Mouse (Mus musculus): ENCODE data around the gene BC107364.
"Not testable (repeated sequence)": the region's sequence is repeated elsewhere in the genome, so short reads cannot be mapped to it uniquely, and the experiment has no call there.

Gene BC107364

GRCm38 (mm10) chr3:96486064-96486827 lies 34.1 kb upstream of the BC107364 start:
- not testable (repeated sequence) for DNase-seq (ENCODE audit: low spot score)

GRCm38 (mm10) chr3:96485361-96485760 lies 33.3 kb upstream of the BC107364 start:
- DNase-seq (ENCODE audit: low spot score): no peak

- no peak for DNase-seq (ENCODE audit: low spot score)
Measured at GRCm38 (mm10) chr3:96484921-96485320, 32.8 kb upstream of the BC107364 start.

GRCm38 (mm10) chr3:96483946-96484345 lies 31.8 kb upstream of the BC107364 start:
- no peak for DNase-seq (ENCODE audit: low spot score)

GRCm38 (mm10) chr3:96483044-96483443 lies 30.9 kb upstream of the BC107364 start:
- DNase-seq (ENCODE audit: low spot score): not testable (repeated sequence)

GRCm38 (mm10) chr3:96482451-96482850 lies 30.3 kb upstream of the BC107364 start:
- no peak for DNase-seq (ENCODE audit: low spot score)

- DNase-seq (ENCODE audit: low spot score): no peak
Measured at GRCm38 (mm10) chr3:96481856-96482255, 29.8 kb upstream of the BC107364 start.

- no peak for DNase-seq (ENCODE audit: low spot score)
Measured at GRCm38 (mm10) chr3:96480684-96481270, 28.7 kb upstream of the BC107364 start.

- no peak for DNase-seq (ENCODE audit: low spot score)
Measured at GRCm38 (mm10) chr3:96479249-96479648, 27.1 kb upstream of the BC107364 start.

- no peak for DNase-seq (ENCODE audit: low spot score)
Measured at GRCm38 (mm10) chr3:96477558-96477957, 25.5 kb upstream of the BC107364 start.

- no peak for DNase-seq (ENCODE audit: low spot score)
Measured at GRCm38 (mm10) chr3:96477084-96477483, 25.0 kb upstream of the BC107364 start.

GRCm38 (mm10) chr3:96474909-96475655 lies 23.0 kb upstream of the BC107364 start:
- no peak for DNase-seq (ENCODE audit: low spot score)

- DNase-seq (ENCODE audit: low spot score): not testable (repeated sequence)
Measured at GRCm38 (mm10) chr3:96473556-96473955, 21.4 kb upstream of the BC107364 start.

- DNase-seq (ENCODE audit: low spot score): no peak
Measured at GRCm38 (mm10) chr3:96472066-96472465, 20.0 kb upstream of the BC107364 start.

GRCm38 (mm10) chr3:96469626-96470025 lies 17.5 kb upstream of the BC107364 start:
- no peak for DNase-seq (ENCODE audit: low spot score)

- DNase-seq (ENCODE audit: low spot score): not testable (repeated sequence)
Measured at GRCm38 (mm10) chr3:96468335-96468734, 16.2 kb upstream of the BC107364 start.

- no peak for DNase-seq (ENCODE audit: low spot score)
Measured at GRCm38 (mm10) chr3:96467641-96468040, 15.5 kb upstream of the BC107364 start.

GRCm38 (mm10) chr3:96463891-96464290 lies 11.8 kb upstream of the BC107364 start:
- DNase-seq (ENCODE audit: low spot score): no peak

GRCm38 (mm10) chr3:96460568-96460870 lies 8.4 kb upstream of the BC107364 start:
- DNase-seq (ENCODE audit: low spot score): not testable (repeated sequence)

- DNase-seq (ENCODE audit: low spot score): not testable (repeated sequence)
Measured at GRCm38 (mm10) chr3:96459757-96460567, 7.9 kb upstream of the BC107364 start.

- not testable (repeated sequence) for DNase-seq (ENCODE audit: low spot score)
Measured at GRCm38 (mm10) chr3:96458886-96459439, 6.9 kb upstream of the BC107364 start.

GRCm38 (mm10) chr3:96458008-96458407 lies 5.9 kb upstream of the BC107364 start:
- DNase-seq (ENCODE audit: low spot score): not testable (repeated sequence)

Data from layer of hippocampus, adult 9-10 months (tissue).